Mouse (Mus musculus) MEL-GATA-1-ER (cell line): ENCODE data around the gene Kri1.
"Not testable (repeated sequence)": the region's sequence is repeated elsewhere in the genome, so short reads cannot be mapped to it uniquely, and the experiment has no call there.

Source experiments
- DNase-seq: peaks from one replicate; pipeline ENCODE4 v3.0.0-alpha.2; 2012; ENCODE audit warnings: low read depth; ENCODE audit errors: extremely low read depth

The Kri1 gene

GRCm38 (mm10) chr9:21274336-21274735 is 13.4 kb downstream of the Kri1 start:
- no peak for DNase-seq

- DNase-seq, result no peak
These were observed 14.1 kb downstream of the Kri1 start for GRCm38 (mm10) chr9:21273520-21274228.

- DNase-seq, result no peak
These were observed 14.7 kb downstream of the Kri1 start for GRCm38 (mm10) chr9:21273094-21273493.

GRCm38 (mm10) chr9:21272391-21272790 is 15.4 kb downstream of the Kri1 start:
- DNase-seq, result no peak

- not testable (repeated sequence) for DNase-seq
These were observed 18.2 kb downstream of the Kri1 start for GRCm38 (mm10) chr9:21269590-21269989.

GRCm38 (mm10) chr9:21268305-21268704 is 19.5 kb downstream of the Kri1 start:
- no peak for DNase-seq

GRCm38 (mm10) chr9:21266889-21267288 is 20.9 kb downstream of the Kri1 start:
- DNase-seq, result no peak

GRCm38 (mm10) chr9:21265611-21266010 is 22.2 kb downstream of the Kri1 start:
- DNase-seq, result no peak

- DNase-seq, result peak; percentile 99
These were observed 22.7 kb downstream of the Kri1 start, which contains the start of gene Atg4d for GRCm38 (mm10) chr9:21265000-21265561. Atg4d (plus strand) TSS chr9:21265293.

- peak; percentile 91 for DNase-seq
These were observed 23.3 kb downstream of the Kri1 start for GRCm38 (mm10) chr9:21264272-21264999.

GRCm38 (mm10) chr9:21261831-21262230 is 25.9 kb downstream of the Kri1 start:
- DNase-seq, result no peak

GRCm38 (mm10) chr9:21260491-21261040 is 27.2 kb downstream of the Kri1 start:
- DNase-seq, result no peak

GRCm38 (mm10) chr9:21256349-21256748 is 31.4 kb downstream of the Kri1 start:
- DNase-seq, result not testable (repeated sequence)

- no peak for DNase-seq
These were observed 33.1 kb downstream of the Kri1 start for GRCm38 (mm10) chr9:21254690-21255089.

GRCm38 (mm10) chr9:21251116-21251735 is 36.5 kb downstream of the Kri1 start:
- DNase-seq, result no peak

GRCm38 (mm10) chr9:21250509-21250908 is 37.3 kb downstream of the Kri1 start:
- DNase-seq, result no peak

GRCm38 (mm10) chr9:21249629-21250508 is 37.9 kb downstream of the Kri1 start:
- DNase-seq, result no peak

- no peak for DNase-seq
These were observed 39.4 kb downstream of the Kri1 start, which contains the start of gene S1pr5 for GRCm38 (mm10) chr9:21248326-21248725. S1pr5 (minus strand) TSS chr9:21248443.

GRCm38 (mm10) chr9:21246342-21246741 is 41.4 kb downstream of the Kri1 start:
- DNase-seq, result no peak

GRCm38 (mm10) chr9:21245113-21245487 is 42.7 kb downstream of the Kri1 start:
- DNase-seq, result no peak
